Mouse (Mus musculus): ENCODE results near the gene Pafah1b3. TPM values are rescaled to one million over a fixed set of nuclear protein-coding genes. Genes with fewer than 3 reads are reported as not detected.

The Pafah1b3 gene
- total RNA-seq, 2 experiments from 2014 or later = 27.9 to 34.2 TPM

DNA sequence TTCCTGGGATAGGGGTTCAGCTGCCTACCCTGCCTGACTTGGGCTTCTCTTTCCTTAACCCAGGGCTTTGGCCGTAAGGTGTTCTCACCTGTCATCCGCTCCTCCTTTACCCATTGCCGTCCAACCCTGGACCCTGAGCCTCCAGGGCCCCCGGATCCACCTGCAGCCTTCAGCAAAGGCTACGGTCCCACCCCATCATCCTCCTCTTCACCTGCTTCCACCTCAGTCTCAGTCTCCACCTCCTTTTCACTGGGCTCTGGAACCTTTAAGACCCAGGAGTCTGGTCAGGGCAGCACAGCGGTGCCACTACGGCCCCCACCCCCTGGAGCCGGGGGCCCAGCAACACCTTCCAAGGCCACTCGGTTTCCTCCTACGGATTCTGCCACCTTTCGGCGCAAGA lies 9.8 kb downstream of the Pafah1b3 start:
- H3K4me3 ChIP-seq = no peak overlapping the region
- no peak for DNase-seq (ENCODE audit: extremely low spot score in 1 of 2, low spot score in 2 of 2)
- H3K27ac ChIP-seq = no peak overlapping the region
- no peak for TF ChIP-seq CTCF (IDR thresholded peaks at IDR 0.05)
- intact Hi-C loops (cut with DNase I) = no loop called here

DNA sequence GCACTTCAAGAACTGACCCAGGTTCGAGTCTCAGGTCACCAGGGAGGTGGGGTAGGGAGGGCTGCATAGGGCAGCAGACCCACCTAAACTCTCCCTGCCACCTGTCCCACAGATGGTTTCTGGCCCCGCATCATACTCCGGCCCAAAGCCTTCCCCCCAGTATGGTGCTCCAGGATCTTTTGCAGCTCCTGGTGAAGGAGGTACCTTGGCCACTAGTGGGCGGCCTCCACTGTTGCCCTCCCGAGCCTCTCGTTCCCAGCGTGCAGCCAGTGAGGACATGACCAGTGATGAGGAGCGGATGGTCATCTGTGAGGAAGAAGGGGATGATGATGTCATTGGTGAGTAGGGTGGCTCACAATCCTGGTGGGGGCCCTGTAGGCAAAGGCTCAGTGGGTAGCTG lies 10.8 kb downstream of the Pafah1b3 start:
- intact Hi-C loops (cut with DNase I) = no loop called here
- Histone ChIP-seq H3K4me3 (no peak overlapping the region), H3K27ac (no peak overlapping the region)
- DNase-seq (ENCODE audit: extremely low spot score in 1 of 2, low spot score in 2 of 2) = no peak
- TF ChIP-seq CTCF (IDR thresholded peaks at IDR 0.05) = no peak; the same call in none of the 2 replicates

DNA sequence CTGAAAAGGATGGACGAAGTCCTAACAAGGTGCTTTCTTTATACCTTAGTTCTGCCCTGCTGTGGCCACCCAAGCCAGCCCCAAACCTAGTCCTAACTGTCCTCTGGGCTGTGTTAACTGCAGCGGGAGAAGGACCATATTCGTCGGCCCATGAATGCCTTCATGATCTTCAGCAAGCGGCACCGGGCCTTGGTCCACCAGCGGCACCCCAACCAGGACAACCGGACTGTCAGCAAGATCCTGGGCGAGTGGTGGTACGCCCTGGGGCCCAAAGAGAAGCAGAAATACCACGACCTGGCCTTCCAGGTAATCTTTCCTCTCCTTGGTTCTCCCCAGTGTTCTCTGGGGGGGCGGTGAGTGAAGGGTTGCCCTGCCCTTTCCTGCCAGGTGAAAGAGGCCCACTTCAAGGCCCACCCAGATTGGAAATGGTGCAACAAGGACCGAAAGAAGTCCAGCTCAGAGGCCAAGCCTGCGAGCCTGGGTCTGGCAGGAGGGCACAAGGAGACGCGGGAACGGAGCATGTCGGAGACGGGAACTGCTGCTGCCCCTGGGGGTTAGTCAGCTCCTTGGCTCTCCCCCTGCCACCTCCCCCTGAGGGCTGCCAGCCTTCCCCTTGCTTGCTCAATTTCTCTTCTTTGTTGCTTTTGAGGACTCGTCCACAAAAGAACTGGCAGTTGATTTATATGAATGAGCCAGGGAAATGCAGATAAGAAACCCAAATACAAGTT lies 12.1 kb downstream of the Pafah1b3 start:
- no peak for DNase-seq (ENCODE audit: extremely low spot score in 1 of 2, low spot score in 2 of 2)
- no peak overlapping the region for H3K4me3 ChIP-seq
- no peak for TF ChIP-seq CTCF (IDR thresholded peaks at IDR 0.05)
- no peak overlapping the region for H3K27ac ChIP-seq
- intact Hi-C loops (cut with DNase I) = no loop called here

DNA sequence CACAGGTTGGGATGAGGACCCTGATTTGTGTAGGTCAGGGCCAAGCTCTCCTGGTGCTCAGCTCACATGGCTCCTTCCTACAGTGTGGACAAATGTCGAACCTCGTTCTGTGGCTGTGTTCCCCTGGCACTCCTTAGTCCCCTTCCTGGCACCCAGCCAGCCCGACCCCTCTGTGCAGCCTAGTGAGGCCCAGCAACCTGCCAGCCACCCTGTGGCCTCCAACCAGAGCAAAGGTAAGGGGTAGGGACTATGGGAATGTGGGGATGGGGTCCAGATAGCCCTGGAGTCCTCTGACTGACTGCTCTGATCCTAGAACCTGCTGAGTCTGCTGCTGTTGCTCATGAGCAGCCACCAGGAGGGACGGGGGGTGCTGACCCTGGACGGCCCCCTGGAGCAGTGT lies 13.0 kb downstream of the Pafah1b3 start:
- intact Hi-C loops (cut with DNase I) = no loop called here
- TF ChIP-seq CTCF (IDR thresholded peaks at IDR 0.05) = no peak
- H3K4me3 ChIP-seq = no peak overlapping the region
- no peak for DNase-seq (ENCODE audit: extremely low spot score in 1 of 2, low spot score in 2 of 2)
- H3K27ac ChIP-seq = no peak overlapping the region

DNA sequence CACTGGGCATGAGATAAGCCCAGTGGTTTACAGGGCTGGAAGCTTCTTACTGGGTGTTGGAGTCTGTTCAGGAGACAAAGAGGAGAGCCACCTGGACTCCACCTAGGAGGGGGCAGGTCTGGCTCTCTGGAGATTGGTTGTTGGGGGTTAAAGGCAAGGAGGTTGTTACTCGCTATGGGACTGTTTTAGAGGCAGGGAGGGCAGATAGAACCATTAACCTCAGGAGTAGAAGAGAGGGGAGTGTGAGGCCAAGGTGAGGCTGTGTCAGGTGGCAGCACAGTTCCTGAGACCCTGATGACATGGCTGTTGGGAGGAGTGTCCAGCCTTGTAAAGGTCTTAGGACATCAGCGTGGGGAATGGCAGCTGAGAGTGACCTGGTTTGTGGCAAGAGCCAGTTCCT lies 13.6 kb downstream of the Pafah1b3 start:
- no peak overlapping the region for H3K4me3 ChIP-seq
- no peak for DNase-seq (ENCODE audit: extremely low spot score in 1 of 2, low spot score in 2 of 2)
- TF ChIP-seq CTCF (IDR thresholded peaks at IDR 0.05) = no peak
- intact Hi-C loops (cut with DNase I) = no loop called here
- H3K27ac ChIP-seq = no peak overlapping the region

DNA sequence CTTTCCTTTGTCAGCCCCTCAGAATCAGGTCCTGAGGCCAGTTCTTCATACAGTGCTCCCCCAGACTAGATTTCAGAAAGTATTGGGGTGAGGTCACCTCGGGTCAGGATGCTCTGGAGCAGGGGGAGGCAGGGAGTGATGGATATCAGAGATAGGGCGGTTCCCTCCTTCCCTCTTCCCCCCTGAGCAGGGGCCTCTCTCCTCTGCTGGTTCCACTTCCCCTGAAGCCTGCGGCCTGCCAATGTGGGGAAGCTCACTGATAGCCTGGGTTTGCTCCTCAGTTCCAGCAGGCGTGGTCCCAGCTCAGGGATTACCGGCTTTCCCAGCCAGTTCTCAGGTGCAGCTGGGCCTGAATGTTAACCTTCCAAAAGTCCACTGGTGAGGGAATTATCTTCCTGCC lies 14.1 kb downstream of the Pafah1b3 start:
- H3K27ac ChIP-seq = no peak overlapping the region
- H3K4me3 ChIP-seq = no peak overlapping the region
- peak in 1 of 2 experiments; percentile 17 for DNase-seq (ENCODE audit: extremely low spot score in 1 of 2, low spot score in 2 of 2)
- TF ChIP-seq CTCF (IDR thresholded peaks at IDR 0.05) = no peak
- intact Hi-C loops (cut with DNase I) = no loop called here

DNA sequence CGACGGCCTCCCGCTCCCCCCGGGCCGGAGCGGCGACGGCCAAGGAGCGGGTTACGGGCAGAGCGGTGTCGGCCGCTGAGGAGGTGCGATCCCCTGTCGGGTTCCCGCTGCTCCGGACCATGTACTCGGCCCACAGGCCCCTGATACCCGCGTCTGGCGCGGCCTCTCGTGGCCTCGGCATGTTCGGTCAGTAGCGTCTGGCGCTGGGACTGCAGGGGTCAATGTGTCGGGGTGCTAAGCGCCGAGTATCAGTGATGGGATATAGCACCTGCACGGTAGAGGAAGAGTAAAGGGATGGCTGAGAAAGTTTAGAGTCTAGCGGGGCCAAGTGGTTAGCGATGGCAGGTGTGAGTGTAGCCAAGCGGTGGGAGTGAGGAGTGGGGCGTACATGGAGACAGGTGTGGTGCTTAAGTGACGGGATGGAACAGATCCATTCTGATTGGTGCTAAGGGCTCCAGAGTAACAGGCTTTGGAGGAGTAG lies 15.0 kb downstream of the Pafah1b3 start:
- DNase-seq (ENCODE audit: extremely low spot score in 1 of 2, low spot score in 2 of 2) = peak; percentile 30 to 34
- Histone ChIP-seq H3K4me3 (peak overlapping the region; percentile 81), H3K27ac (peak overlapping the region; percentile 81)
- intact Hi-C loops (cut with DNase I) = loop anchor here (1.0 kb wide), 2 partner anchors 15 to 34 kb away; partner anchors contain the start of gene Pafah1b3
- TF ChIP-seq CTCF (IDR thresholded peaks at IDR 0.05) = no peak; the same call in 1 of the 2 replicates

DNA sequence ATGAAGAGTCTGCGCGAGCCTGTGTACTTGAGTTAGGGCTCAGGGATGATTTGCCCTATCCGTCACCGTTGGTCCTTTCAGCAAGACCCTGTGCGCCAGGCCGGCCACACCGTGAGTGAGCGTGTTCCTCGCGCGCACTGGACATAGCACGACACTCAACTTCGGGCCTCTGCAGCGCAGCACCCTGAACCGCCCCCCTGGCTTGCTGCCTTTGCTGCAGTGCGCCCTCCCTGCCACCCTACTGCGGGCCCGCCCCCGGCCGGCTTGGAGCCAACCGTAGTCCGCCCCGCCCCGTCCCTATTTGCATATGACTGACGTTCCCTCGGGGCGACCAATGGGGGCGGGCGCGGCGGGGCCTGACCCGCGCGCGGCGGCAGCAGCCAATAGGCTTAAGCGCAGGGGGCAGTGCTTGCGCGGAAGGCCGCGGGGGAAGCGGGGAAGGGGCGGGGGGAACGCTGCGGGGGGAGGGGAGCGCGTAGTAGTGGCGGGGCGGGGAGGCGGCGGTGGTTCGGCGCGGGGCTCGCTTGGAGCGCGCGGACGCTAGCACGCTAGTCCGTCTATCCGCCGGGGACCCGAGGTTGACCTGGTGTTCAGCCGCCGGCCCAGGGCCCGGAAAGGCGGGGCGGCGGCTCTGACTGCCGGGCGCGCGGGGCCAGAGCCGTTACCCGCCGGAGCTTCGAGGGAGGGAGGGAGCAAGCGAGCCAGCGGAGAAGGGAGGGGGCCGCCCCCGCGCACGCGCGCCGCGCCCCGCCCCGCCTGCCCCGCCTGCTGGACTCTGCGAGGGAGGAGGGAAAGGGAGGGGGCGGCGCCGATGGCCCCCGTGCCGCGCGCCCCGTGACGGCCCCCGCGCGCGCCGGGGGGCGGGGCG lies 15.8 kb downstream of the Pafah1b3 start:
- peak overlapping the region; percentile 98 for H3K27ac ChIP-seq
- DNase-seq (ENCODE audit: extremely low spot score in 1 of 2, low spot score in 2 of 2) = peak; percentile 96 to 97
- peak overlapping the region; percentile 81 for H3K4me3 ChIP-seq
- TF ChIP-seq CTCF (IDR thresholded peaks at IDR 0.05) = no peak; the same call in 1 of the 2 replicates
- intact Hi-C loops (cut with DNase I) = loop anchor here (1.0 kb wide), 2 partner anchors 15 to 34 kb away; partner anchors contain the start of gene Pafah1b3

DNA sequence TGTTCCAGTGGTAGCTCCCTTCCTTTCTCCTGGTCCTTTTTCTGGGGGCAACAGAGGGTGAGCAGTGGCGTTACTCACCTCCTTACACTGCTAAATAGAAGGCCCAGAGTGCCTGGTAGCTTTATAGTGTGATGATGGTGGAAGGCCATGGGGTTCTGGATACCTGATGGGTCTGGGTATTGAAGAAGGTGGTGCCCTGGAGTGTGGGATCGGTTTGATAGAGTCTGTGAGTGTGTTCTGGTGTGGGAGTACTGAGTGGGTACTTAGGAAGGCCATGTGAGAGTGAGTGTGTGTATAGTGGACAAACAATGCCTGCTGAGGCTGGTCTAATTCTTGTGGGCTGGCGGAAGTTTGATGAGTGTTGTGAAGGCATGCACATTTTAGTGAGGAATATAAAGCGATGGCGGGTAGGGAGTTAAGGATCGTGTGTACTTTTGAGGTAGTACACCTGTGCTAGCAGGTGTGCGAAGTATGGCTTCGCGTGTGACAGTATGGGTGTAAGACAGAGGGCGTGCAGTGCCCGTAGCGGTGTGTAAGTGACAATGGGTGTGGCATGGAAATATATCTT lies 16.5 kb downstream of the Pafah1b3 start:
- peak overlapping the region; percentile 81 for H3K4me3 ChIP-seq
- no peak for DNase-seq (ENCODE audit: extremely low spot score in 1 of 2, low spot score in 2 of 2)
- intact Hi-C loops (cut with DNase I) = no loop called here
- peak overlapping the region; percentile 98 for H3K27ac ChIP-seq
- no peak for TF ChIP-seq CTCF (IDR thresholded peaks at IDR 0.05)

DNA sequence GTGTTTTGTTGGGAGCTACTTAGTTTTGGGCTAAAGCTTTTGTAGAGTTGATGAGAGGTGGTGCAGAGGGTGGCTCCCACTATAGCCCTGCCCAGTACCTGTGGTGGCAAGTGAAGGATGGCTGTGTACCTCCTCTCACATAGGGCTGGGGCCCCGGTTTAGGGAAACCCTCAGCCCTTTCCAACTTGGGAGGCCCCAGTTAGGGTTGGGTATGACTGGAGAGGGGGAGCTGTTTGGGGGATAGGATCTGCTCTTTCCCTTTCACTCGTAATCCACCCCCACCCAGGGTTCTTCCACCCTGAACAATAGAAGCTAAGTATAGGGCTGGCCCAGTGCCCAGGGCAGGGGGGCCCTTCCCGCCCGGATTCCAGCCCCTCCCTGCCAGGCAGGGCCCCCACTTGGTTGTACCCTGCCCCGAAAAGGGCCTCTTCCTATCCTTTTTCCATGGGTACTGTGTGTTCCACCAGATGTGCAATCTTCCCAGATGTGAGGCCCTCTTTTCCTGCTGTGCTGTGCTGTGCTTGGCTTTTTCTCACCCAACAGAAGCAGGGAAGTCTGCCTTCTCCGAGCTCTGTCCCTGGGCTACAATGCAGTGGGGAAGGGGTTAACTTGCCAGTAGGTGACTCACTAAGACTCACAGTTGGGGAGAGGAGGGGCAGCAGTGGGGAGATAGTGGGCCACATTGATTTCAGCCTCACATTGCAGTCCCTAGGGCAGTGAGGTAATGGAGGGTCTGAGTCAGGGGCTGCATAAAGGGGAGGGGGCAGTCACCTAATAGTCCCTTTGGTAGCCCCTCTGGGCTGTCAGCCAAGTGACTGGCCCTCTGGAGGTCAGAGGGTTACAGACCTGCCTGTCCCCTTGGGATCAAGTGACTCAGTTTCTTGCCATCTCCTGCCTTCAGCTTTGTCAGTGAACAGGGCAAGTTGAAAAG lies 17.7 kb downstream of the Pafah1b3 start:
- H3K4me3 ChIP-seq = peak overlapping the region; percentile 63
- intact Hi-C loops (cut with DNase I) = no loop called here
- H3K27ac ChIP-seq = peak overlapping the region; percentile 98
- no peak for TF ChIP-seq CTCF (IDR thresholded peaks at IDR 0.05)
- DNase-seq (ENCODE audit: extremely low spot score in 1 of 2, low spot score in 2 of 2) = peak; percentile 36 to 50
